Mouse (Mus musculus) erythroid progenitor cell, adult 5-6 weeks (primary cell): ENCODE measurements at regions not wholly inside any gene's neighbourhood (a gene's known extent, or its start where the extent isn't known, plus 50 kb on each side); places are given as distances from the start of the nearest gene placed in this dataset.

Experiments
- ATAC-seq: replicated peaks from 2 replicates; pipeline ENCODE4 v1.8.0; 2016; ENCODE audit warnings: moderate number of reproducible peaks, mild to moderate bottlenecking, moderate TSS enrichment, inconsistent platforms; ENCODE audit not compliant: poor library complexity, low FRiP score, severe bottlenecking

DNA sequence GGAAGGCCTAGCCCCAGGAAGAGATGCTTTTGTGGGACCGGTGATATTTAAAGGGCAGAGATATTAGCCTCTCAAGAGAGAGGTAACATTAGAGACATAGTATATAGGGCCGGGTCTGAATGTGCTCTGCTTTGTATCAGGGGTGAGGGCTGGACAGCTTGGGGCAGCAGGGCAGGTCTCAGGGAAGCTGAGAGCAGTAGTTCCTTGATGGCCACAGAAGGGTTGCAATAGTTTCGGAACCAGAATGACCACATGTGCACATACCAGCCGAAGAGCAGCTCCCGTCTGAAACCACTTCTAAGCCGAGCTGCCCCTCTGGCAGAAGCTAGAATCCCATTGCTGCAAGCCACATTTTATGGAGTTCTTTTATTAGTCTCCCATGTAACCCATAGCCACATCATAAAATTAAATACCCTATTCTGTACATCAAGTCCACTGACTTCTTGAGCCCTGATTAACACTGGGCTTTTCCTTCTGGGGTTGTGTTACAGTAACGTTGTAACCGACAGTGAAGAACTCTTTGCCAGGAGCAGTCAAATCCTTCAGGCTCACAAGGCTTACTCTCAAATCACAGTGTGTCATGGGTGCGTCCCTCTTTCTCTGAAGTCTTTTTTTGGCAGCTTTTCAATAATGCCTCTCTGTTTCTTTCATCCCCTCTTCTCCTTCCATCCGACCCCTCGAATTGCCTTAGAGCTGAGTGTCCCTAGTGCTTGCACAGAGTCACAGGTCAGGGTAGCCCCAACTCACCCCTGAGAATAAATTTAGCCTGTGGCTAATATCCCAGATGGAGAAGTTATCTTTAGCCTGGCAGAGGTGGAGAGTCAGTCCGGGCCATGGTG, 124.1 kb upstream of the Hes1 start:
- ATAC-seq, result no peak

DNA sequence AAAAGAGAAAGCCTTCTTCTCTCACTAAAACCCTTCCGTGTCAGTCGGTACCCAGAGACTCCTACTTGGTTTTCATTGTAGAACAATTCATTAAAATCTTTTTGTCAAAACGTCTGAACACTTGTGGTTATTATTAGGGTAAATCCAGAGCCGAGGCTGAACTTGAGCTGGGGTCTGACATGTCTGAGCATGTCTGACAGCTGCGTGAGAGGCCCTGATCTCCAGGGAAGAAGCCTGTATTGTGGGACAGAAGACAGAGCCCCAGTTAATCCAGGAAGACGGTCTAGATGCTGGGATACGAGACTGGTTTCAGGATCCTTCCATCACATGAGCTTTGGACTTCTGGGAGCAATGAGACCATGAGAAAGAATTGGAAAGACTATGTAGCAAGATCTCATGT, 122.1 kb upstream of the Hes1 start:
- ATAC-seq, result no peak

DNA sequence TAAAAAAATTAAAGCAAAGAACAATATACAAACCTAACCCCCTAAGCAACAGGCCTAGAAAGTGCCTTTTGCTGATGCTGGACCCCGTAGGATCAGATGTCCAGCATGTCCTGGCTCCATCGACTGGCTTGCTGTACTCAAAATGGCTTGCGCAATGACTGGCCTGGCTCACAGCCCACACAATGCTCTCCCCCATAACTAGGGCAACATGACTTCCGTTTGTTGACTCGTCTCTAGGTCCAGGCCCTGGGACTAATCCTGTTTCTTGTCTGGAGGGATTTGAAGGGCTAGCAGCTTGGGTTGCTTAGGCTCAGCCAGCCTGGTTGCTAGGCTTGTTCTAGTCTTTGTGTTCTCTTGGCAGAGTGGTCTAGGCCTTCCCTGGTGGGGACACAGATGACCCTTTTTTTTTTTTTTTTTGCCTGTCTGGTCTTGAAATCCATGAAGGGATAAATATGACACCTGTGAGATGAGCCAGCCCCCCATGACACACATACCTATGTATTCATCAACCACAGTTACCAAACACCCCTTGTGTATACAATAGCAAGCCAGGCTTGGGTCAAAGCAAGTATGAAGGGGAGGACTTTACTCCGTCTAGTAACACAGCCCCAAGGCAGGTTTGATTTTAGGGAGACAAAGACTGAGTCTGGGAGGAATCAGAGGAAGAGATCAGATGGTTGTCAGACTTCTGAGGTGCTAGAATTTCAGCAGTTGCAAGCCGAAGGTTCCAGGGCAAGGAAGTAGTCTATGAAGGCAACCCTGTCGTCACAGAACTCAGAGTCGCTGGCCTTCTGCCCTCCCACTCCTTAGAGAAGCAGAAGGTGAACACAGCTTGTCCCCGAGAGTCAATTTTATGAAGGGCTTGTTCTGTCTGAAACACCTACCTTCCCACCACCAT, 120.0 kb upstream of the Hes1 start:
- ATAC-seq, result no peak

DNA sequence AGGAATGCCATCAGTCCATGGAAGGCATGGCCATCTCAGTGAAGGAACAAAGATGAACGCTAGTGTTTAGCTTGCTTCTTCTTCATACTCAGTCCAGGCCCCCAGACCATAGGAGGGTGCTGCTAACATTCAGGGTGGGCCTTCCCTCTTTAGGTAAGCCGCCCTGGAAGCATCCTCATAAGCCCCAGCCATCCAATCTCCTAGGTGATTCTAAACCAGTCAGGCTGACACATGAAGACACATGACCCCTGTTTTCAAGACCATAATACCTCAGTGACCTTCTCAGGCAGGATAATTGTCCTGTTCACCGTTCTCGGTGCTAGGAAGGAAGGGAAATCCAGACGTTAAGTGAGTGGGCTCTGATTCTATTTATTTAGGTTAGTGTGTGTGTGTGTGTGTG, 119.2 kb upstream of the Hes1 start:
- no peak for ATAC-seq

DNA sequence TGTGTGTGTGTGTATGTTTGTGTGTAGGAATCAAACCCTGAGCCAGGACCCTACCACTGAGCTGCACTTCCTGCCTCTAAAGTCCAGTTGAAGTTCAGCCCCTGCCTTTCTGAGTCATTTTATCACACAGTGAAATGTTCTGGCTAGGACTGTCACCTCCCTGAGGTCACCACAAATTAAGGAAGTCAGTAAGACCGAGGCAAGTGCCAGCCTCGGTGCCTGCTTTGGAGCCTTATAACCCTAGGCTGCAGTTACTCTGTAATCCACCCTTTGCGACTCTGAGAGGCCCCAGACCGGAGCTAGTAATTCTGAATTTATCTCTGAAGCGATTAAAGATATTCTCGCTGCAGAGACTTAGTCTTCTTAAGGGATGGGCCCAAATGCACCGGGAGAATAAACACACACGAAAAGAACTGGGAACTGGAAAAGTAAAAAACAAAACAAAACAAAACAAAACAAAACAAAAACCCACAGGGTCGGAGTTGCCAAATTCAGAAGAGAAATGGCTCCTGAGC, 118.8 kb upstream of the Hes1 start:
- no peak for ATAC-seq

DNA sequence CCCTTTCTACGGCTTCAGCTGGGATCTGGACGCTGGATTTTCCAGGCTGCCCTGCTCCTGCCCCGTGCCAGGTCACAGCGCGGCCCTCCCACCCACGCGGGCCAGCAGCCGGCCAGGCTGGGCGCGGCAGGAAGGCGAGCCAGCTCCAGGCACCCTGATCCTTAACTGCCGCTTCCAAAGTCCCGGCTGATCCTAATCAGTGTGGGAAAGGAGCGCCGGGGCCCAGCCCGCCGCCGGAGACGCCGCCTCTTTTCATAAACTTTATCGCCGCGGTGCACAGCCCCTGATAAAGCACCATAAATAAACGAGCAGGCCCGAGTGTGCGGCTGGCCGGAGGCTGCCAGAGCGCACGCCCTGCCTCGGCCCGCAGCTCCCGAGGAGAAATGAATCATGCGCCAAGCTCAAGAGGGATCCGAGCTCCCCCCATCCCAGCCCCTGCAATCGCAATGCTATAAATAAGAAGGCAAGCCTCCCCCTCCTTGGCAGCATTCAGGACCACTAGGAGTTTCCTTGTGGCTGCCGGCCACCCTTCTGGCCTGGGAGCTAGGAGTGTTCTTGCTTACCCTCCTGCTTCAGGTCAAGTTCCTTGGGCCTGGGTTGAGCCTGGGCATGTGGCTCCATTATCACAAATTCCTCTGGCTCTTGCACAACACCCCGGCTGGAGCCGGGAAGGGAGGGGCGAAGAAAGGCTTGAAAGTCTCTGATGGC, 118.1 kb upstream of the Hes1 start:
- no peak for ATAC-seq

DNA sequence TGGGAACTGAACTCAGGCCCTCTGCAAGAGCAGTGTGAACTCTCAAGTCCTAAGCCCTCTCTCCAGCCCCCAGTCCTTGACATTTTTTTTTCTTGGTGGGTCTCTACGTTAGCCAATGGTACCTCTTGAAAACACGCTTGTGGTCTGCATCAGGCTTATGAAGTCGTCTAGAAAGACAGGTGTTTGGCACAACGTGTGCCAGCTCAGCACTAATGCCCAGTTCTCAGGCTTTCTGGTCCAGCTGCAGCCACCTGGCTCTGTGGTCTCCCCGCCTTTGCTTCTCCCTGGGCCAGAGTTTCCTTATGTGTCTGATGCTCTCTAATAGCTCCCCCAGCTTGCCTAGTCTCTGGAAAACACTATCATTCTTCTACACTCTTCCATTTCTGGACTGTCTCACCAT, 117.2 kb upstream of the Hes1 start:
- no peak for ATAC-seq

DNA sequence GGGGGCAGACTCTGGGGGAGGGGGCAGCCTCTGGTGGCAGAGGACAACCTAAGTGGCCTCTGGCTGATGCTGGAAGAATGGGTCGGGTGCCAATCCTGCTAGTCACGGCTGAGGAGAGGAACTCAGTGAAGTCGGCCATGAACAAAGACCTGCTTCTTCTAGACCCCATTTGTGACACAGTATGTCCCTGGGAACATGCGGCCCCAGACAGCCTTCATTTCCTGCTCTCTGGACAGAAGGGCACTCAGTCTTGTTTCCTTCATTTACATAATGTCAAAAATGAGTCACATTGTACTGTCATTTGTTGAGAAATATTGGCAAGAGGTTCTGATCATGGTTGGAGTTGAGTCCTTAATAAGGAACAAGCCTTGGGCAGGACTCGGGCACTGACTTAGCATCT, 116.5 kb upstream of the Hes1 start:
- no peak for ATAC-seq

DNA sequence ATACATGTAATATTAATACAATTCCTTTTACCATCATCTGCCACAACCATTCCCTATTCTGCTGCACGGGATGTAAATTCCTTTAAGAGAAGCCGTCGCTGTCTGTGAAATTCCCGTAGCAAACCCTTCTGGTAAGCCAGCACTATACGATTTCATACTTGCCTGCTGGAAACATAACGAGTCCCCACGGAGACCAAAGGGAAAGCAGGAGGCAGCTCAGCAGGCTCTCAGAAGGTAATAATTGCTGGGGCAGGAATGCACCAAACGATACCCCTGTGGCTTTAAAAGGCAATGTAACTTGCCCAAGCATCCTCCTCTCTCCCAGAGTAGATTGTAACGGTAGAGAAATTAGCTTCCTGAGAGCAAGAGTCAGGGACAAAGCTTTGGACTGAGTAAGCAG, 114.0 kb upstream of the Hes1 start:
- no peak for ATAC-seq

DNA sequence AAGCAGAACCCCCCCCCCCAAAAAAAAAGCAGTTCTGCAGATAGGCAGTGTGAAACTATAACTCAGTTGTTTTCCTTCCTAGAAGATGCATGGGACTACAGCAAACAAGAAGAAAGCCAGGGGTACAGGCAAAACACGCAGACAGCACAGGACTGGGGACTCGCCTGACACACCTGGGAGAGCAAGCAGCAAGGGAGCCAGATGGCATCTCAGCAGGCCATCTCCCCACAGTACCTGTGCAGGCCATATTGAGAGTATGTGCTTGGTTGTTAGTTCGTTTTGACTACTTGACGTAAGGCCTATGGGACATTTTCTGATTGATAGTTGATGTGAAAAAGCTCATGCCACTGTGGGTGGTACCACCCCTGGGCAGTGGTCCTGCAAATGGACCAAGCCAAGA, 113.4 kb upstream of the Hes1 start:
- ATAC-seq, result no peak

DNA sequence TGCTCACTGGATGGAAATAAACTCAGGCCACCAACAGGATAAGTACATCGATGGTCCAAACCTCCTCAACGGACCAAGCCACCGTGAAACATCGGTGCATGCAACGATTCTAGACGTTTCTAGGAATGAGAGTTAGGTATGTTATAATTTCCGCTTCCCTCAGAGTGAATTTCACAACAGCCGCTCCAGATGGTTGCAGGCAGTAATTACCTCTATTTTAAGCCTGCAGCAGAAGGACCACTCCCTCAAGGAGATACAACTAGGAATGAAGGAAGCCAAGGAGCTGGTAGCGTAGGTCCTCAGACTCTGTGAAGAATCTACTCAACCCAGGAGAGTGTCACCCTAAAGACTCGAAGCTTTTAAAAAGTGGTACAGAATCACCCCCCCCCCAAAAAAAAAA, 109.5 kb upstream of the Hes1 start:
- ATAC-seq, result no peak

DNA sequence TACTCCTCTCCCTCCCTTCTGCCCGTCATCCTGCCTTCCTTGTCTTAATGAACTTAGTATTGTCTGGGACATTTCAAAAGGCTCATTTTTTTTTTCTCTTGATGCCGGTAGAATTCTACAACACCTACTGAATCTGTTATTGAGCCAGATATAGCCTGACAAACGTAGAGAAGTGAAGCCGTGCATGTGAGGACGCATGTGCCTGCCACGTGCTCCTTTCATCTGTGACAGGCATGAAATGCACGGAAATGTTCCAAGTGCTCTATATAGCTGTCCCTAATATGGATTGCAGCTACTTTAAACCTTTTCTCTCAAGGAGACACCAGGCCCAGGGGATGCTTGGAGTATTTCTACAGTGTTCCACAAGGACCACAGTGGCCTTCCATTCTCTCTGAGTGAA, 107.3 kb upstream of the Hes1 start:
- ATAC-seq, result no peak

DNA sequence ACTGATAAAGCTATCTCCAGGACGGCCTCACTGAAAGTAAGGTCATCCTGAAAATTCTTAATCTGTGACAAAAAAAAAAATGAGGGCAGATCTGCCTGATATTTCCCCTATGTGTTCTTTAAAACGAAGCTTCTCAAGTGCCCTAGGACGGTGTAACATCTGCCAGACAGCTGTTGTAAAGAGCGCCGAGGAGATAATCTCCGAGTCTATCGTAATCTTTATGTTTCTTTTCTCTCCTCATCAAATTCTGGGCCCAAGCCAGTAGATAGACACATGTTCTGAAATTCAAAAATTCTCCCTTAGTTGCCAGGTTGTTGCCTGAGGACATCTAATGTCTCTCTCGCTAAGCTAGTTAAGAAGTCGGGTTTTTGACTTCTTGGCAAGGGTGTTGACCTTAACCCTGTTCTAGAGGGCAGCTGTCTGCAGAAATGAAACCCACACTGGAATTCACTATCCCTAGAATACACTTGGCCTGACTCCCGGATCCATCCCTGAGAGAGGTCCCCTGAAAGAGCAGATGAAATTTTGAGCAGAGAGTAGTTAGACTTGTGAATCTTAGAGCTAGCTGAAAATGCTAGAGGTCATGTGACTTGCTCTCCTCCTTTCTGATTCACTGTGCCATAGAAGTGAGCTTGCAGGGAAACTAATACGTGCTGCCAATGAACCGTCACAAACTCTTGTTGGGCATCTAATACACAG, 104.1 kb upstream of the Hes1 start:
- no peak for ATAC-seq

DNA sequence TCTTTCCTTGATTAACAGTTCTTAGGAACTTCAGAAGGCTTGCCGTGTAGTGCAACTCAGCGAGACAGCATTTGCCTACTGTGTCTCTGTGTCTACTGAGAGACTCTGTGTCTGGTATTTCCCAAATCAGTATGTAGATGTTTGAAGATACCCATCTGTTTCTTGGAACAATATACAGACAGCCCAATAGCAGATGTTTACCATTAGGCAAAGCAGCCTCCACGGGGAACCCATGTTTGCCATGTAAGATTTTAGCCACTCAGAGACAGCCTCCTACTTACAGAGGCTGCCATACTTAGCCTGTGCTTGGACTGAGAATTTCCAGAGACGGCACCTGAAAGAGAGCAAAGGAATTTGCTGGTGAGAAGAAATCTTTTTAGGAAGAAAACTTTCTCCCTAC, 100.9 kb upstream of the Hes1 start:
- ATAC-seq, result no peak

DNA sequence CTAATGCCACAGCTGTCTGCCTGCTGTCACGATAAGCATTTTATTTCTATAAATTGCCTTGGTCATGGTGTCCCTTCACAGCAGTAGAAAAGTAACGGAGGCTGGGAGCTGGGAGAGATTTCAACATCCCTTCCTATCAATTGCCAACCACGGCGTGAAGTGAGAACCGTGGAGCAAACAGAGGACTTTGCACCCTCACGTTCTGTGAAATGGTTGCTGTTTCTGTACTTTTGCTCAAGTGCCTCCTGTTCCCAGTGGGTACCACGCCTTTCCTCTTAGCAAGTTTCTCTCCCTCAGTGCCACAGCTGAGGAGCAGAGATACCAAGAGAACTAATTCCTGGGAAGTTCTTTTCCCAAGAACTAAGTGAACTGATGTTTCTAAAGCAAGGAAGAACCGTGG, 99.6 kb upstream of the Hes1 start:
- no peak for ATAC-seq

DNA sequence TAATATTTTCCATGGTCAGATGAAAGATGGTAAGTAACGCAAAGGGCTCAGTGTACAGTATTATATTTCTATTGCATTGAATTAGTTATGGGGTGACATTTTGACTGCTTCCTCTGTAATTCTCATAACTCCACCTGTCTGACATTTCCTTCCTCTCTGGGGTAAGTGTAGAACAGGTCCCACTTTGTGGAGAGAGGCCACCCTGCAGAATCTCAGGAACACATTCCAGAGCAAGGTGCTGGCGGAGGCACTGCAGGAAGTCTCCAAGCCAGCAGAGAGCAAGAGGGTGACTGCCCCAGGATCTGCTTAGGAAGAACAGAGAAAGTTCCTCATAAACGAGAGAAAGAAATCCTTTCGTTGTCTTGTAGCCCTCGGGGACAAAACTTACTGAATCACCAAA, 95.4 kb upstream of the Hes1 start:
- ATAC-seq, result no peak

DNA sequence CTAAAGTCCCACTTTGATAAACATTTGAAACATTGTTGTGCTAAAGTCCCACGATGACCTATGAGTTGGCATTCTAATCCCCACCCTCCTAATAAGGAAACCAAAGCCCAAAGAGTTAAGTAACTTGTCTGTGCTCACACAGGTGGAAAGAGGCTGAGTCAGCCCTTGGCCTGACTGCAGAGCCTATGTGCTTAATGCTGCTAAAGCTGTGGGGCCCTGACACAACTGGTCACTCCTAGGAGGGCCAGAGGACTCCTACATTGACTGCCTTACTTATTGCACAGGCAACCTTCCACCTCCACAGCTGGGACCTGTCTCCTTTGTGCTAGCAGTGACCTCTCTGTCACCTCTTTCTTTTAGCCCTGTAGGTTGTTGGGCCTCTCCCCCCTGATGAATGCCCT, 91.4 kb upstream of the Hes1 start:
- no peak for ATAC-seq

DNA sequence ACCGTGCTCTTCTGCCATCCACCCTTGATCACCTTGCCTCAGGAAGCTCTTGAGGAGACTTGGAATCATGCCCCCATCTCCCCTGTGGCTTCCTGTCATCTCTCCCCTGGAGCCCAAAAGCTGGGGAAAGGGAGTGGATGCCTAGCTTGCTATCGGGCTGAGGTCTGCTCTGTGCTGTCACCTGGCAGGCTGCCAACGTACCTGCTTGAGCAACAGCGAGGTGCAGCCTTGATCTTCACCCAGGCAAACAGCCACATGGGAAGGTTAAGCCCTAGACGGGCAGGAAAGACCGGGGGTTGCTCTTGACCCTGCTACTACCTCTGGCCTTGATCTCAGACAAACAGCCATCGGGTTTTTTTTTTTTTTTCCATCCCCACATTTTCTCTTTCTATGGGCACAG, 90.9 kb upstream of the Hes1 start:
- no peak for ATAC-seq

DNA sequence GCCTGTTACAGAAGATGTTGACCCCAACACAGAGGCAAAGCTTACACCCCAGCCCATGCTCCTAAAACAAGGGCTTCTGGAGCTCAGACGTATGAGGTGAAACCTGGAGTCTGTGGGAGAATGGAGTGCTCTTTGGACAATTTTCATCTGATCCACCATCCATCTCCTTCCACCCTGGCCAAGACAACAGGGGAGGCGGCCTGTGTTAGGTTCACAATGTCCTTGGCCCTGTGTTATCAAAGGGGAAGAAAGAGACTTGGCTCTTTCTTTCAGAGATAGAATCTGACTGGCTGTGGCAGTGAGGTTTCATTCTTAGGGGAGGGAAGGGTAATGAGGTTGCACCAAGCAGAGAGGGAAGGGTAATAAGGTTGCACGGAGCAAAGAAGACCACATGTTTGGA, 88.4 kb upstream of the Hes1 start:
- ATAC-seq, result no peak

DNA sequence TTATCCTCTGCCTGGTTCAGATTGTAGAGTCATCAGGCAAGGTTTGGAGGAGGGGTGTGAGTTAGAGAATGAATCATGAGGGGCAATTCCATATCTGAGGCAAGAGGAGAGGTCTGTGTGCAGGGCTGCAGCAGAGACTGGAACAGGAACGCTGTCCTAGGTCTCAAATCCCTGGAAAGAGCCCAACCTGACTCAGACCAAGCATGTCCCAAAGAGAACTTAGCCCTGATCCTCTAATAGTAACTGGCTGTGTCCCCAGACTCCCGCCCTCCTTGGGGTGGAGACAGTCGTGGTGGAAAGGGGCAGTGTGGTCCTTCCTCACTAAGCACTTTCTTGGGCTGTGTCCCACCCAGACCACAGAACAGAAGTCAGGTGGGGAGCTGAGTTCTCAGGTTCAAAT, 87.2 kb upstream of the Hes1 start:
- no peak for ATAC-seq
